Mouse (Mus musculus) limb, embryonic 15.5 days (tissue): ENCODE data around the gene Cnbp. TPM values are rescaled to one million over a fixed set of nuclear protein-coding genes. Genes with fewer than 3 reads are reported as not detected.

ENCODE experiments used
- ATAC-seq: fragments of 200-750 bp; cut with Nextera tagmentation; 2 replicates; pipeline ENCODE4 v1.8.0; 2017; ENCODE audit warnings: low read depth, moderate TSS enrichment; ENCODE audit not compliant: insufficient number of reproducible peaks, low FRiP score, low TSS enrichment
- H3K27ac ChIP-seq: fragments of 300-500 bp; sonication (generic); 2 replicates; pipeline ENCODE4 v1.5.1; 2015; ENCODE audit warnings: moderate library complexity, mild to moderate bottlenecking, inconsistent platforms
- H3K27me3 ChIP-seq: fragments of 300-500 bp; sonication (generic); 2 replicates; pipeline ENCODE4 v1.6.1; 2015; ENCODE audit warnings: inconsistent platforms
- H3K36me3 ChIP-seq: fragments of 300-500 bp; sonication (generic); 2 replicates; pipeline ENCODE4 v1.6.1; 2015; ENCODE audit warnings: inconsistent platforms
- H3K4me1 ChIP-seq: fragments of 300-500 bp; sonication (generic); 2 replicates; pipeline ENCODE4 v1.6.1; 2015; ENCODE audit warnings: inconsistent platforms
- H3K4me2 ChIP-seq: fragments of 300-500 bp; sonication (generic); 2 replicates; pipeline ENCODE4 v1.6.1; 2015; ENCODE audit warnings: mild to moderate bottlenecking, inconsistent platforms
- H3K4me3 ChIP-seq: fragments of 300-500 bp; sonication (generic); 2 replicates; pipeline ENCODE4 v1.5.1; 2015; ENCODE audit warnings: mild to moderate bottlenecking, inconsistent platforms
- H3K9ac ChIP-seq: fragments of 300-500 bp; sonication (generic); 2 replicates; pipeline ENCODE4 v1.6.1; 2015; ENCODE audit warnings: inconsistent platforms
- H3K9me3 ChIP-seq: fragments of 300-500 bp; sonication (generic); 2 replicates; pipeline ENCODE4 v1.6.1; 2016; ENCODE audit warnings: inconsistent platforms
- WGBS: fragments of 180-500 bp; shearing (Covaris S2); methylation state at CpG from one replicate; pipeline ENCODE4 v1.1.7; 2015; 5-methylcytosine and 5-hydroxymethylcytosine counted together
- polyA plus RNA-seq: library from polyadenylated mRNA; unstranded; fragments of >200 nt; fragmentation: Nextera tagmentation; extraction: Ambion mirVana; gene quantifications from 2 replicates; pipeline ENCODE4 v1.2.1, GENCODE M21; 2015

Cnbp gene
- polyA plus RNA-seq, 1 experiment from 2014 or later: 1,091 TPM

DNA sequence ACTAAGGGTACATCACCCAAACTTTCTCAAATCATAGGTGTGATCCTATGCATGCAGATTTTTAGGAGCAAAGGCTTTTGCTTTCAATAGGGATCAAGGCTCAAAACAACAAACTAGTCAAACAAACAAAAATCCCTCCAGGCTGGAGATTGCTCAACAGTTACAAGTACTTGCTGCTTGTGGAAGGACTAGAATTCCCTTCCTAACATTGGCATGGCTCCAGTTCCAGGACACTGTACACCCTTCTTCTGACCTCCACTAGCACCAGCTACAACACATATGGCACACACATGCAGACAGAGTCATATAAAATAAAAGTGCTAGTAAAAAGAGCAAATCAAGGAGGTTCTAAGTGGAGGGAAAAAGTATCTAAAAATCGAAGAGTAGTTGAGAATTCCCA lies 4.1 kb downstream of the Cnbp start:
- peaks cover 27% of the 10 kb centered on the region for H3K4me1 ChIP-seq
- H3K4me2 ChIP-seq: no peak overlapping the region
- no peak overlapping the region for H3K27ac ChIP-seq
- H3K9me3 ChIP-seq: no peaks in the 10 kb centered on the region
- peaks cover 37% of the 10 kb centered on the region for H3K36me3 ChIP-seq
- WGBS: 33% methylated on average over 1 of the region's 1 CpGs
- no peaks in the 10 kb centered on the region for H3K27me3 ChIP-seq
- no peak overlapping the region for H3K9ac ChIP-seq
- no peak overlapping the region for H3K4me3 ChIP-seq
- no peak for ATAC-seq

DNA sequence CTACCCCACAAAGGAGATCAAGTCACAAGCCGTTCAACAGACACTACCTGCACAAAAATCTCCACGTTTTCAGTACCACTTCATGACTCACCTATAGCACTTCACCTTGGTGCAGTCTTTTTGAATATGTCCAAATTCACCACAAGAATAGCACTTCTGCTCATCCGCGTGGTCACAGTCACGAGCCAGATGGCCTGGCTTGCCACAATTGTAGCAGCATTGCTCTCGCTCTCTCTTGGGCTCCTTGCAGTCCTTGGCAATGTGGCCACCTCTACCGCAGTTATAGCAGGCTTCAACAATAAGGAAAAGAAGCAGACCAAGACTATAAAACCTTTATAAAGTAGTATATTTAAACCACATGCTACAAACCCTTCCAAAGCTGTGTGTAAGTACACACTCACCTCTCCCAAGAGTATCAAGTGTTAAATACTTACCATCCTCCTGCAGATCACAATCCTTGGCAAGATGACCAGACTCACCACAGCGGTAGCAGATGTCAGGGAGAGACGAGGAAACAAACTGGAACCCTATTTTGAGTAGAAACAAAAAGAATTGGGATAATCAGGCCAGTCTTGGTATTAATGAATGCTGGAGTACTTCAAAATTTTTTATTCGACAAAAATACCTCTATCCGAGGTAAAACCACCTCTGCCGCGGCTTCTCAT lies 5.7 kb downstream of the Cnbp start:
- Histone ChIP-seq H3K4me1 (peaks cover 23% of the 10 kb centered on the region), H3K9me3 (no peaks in the 10 kb centered on the region), H3K27ac (no peak overlapping the region), H3K4me3 (no peak overlapping the region), H3K4me2 (no peak overlapping the region), H3K27me3 (no peaks in the 10 kb centered on the region), H3K36me3 (peaks cover 41% of the 10 kb centered on the region), H3K9ac (no peak overlapping the region)
- no peak for ATAC-seq
- 71% methylated on average over 13 of the region's 13 CpGs for WGBS

DNA sequence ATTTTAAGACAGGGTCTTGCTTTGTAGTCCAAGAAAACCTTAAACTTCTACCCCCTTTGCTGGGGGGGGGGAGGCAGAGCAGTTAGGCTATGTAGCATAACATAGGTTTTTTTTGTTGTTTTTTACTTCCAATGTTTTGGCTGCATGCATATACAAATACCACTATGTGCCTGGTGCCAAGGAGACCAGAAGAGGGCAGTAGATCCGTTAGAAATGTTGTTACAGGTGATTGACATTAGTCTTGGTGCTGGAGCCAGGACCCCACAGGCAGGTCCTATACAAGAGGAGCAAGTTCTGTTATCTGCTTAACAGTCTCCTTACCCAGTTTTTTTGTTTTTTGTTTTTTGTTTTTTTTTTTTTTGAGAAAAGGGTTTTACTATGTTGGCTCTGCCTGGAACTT lies 8.7 kb downstream of the Cnbp start:
- Histone ChIP-seq H3K27ac (no peak overlapping the region), H3K4me1 (peaks cover 16% of the 10 kb centered on the region; the same call in 1 of the 2 replicates), H3K4me2 (no peak overlapping the region), H3K9me3 (no peaks in the 10 kb centered on the region), H3K36me3 (peaks cover 38% of the 10 kb centered on the region), H3K9ac (no peak overlapping the region), H3K27me3 (no peaks in the 10 kb centered on the region), H3K4me3 (no peak overlapping the region)
- 10% methylated on average over 1 of the region's 1 CpGs for WGBS
- no peak for ATAC-seq

- 71% methylated on average over 8 of the region's 8 CpGs for WGBS
- Histone ChIP-seq H3K4me3 (no peak overlapping the region), H3K4me2 (no peak overlapping the region), H3K27ac (no peak overlapping the region), H3K4me1 (peaks cover 12% of the 10 kb centered on the region; the same call in 1 of the 2 replicates), H3K9ac (no peak overlapping the region), H3K9me3 (no peaks in the 10 kb centered on the region), H3K36me3 (peaks cover 38% of the 10 kb centered on the region), H3K27me3 (no peaks in the 10 kb centered on the region)
- no peak for ATAC-seq
Observed at GRCm38 (mm10) chr6:87841635-87842034, 9.3 kb downstream of the Cnbp start.

DNA sequence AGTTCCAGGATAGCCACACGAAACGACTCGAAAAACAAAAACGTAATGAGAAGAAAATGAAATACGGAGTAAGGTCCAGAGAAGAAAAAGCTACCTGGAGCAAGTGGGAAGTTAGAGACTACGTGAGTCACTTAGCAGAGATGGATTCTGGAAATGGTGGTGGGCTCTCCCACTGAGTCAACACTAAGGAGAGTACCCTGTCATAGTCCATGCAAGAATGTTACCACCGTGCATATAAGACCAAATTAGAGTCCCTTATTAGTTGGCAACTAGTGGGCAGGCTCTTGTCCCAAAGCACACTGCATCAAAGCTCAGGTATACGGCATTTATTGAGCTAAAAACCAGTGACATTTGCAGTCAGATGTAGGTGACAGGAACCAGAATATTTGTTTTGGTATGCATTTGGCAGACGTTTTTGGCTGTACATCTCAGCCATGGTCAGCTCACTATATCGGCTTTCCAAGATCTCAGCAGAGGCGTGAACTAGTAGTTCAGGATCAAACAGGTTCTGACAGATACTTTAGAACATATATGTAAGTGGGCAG lies 11.0 kb downstream of the Cnbp start:
- WGBS: 54% methylated on average over 11 of the region's 11 CpGs
- Histone ChIP-seq H3K27ac (no peak overlapping the region), H3K9me3 (no peaks in the 10 kb centered on the region), H3K36me3 (peaks cover 33% of the 10 kb centered on the region), H3K4me1 (peaks cover 12% of the 10 kb centered on the region; the same call in 1 of the 2 replicates), H3K4me2 (no peak overlapping the region), H3K9ac (no peak overlapping the region), H3K4me3 (no peak overlapping the region), H3K27me3 (no peaks in the 10 kb centered on the region)
- no peak for ATAC-seq

- under 1% methylated on average over 46 of the region's 46 CpGs for WGBS
- Histone ChIP-seq H3K9ac (peak within 1 kb of the TSS; percentile 85), H3K27ac (peak within 1 kb of the TSS; percentile 95), H3K27me3 (no peaks in the 10 kb centered on the region), H3K4me3 (peak within 1 kb of the TSS; percentile 83), H3K9me3 (no peaks in the 10 kb centered on the region), H3K36me3 (peaks cover 31% of the 10 kb centered on the region), H3K4me2 (peak within 1 kb of the TSS; percentile 80), H3K4me1 (peaks cover 12% of the 10 kb centered on the region; the same call in 1 of the 2 replicates)
- ATAC-seq: peak; percentile 95
Observed at GRCm38 (mm10) chr6:87838551-87839197, 12.2 kb downstream of the Cnbp start, which contains the start of gene Isy1. Gene Isy1 (minus strand): TSS chr6:87838798.

- WGBS: 91% methylated on average over 7 of the region's 7 CpGs
- no peak for ATAC-seq
- Histone ChIP-seq H3K27me3 (no peaks in the 10 kb centered on the region), H3K9ac (no peak within 1 kb of the TSS), H3K4me1 (peaks cover 12% of the 10 kb centered on the region; the same call in 1 of the 2 replicates), H3K9me3 (no peaks in the 10 kb centered on the region), H3K36me3 (peaks cover 33% of the 10 kb centered on the region), H3K27ac (no peak within 1 kb of the TSS), H3K4me2 (no peak within 1 kb of the TSS), H3K4me3 (no peak within 1 kb of the TSS)
Observed at GRCm38 (mm10) chr6:87835695-87836094, 15.2 kb downstream of the Cnbp start, which contains the start of gene Gm45140. Gene Gm45140 (minus strand): TSS chr6:87835795.

- H3K27ac ChIP-seq: no peak overlapping the region
- no peaks in the 10 kb centered on the region for H3K4me1 ChIP-seq
- WGBS: 91% methylated on average over 2 of the region's 2 CpGs
- ATAC-seq: no peak
- H3K36me3 ChIP-seq: peaks cover 88% of the 10 kb centered on the region
- no peak overlapping the region for H3K9ac ChIP-seq
- H3K4me2 ChIP-seq: no peak overlapping the region
- H3K4me3 ChIP-seq: no peak overlapping the region
- no peaks in the 10 kb centered on the region for H3K27me3 ChIP-seq
- no peaks in the 10 kb centered on the region for H3K9me3 ChIP-seq
Observed at GRCm38 (mm10) chr6:87820366-87820765, 30.5 kb downstream of the Cnbp start.

- peaks cover 43% of the 10 kb centered on the region for H3K36me3 ChIP-seq
- no peak for ATAC-seq
- no peaks in the 10 kb centered on the region for H3K9me3 ChIP-seq
- peaks cover 22% of the 10 kb centered on the region for H3K4me1 ChIP-seq
- H3K4me2 ChIP-seq: no peak overlapping the region
- H3K4me3 ChIP-seq: no peak overlapping the region
- WGBS: 89% methylated on average over 5 of the region's 5 CpGs
- no peak overlapping the region for H3K27ac ChIP-seq
- no peak overlapping the region for H3K9ac ChIP-seq
- no peaks in the 10 kb centered on the region for H3K27me3 ChIP-seq
Observed at GRCm38 (mm10) chr6:87814486-87814885, 36.4 kb downstream of the Cnbp start.

DNA sequence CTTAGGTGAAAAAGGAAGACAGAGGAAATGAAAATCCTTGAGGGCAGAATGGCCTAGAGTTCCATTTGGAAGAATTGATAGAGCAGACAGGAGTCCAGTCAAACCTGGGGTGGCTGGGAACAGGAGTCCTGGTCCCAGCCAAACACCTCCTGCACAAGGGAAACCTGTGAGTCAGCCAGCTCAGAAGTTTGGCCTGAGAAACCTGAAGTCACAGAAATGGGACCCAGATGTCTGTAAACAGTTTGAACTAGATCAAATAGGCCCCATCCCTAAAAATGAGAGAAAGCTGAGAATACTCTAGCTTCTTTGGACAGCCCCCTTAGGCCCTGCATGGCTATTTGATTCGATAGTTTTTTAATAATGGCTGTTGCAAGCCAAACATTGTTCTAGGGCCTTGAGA lies 38.2 kb downstream of the Cnbp start:
- Histone ChIP-seq H3K9ac (no peak overlapping the region), H3K4me3 (peak overlapping the region; percentile 81; the same call in 1 of the 2 replicates), H3K27ac (peak overlapping the region; percentile 84), H3K36me3 (peaks cover 25% of the 10 kb centered on the region), H3K4me2 (peak overlapping the region; percentile 90), H3K4me1 (peaks cover 25% of the 10 kb centered on the region), H3K9me3 (no peaks in the 10 kb centered on the region), H3K27me3 (no peaks in the 10 kb centered on the region)
- 67% methylated on average over 1 of the region's 1 CpGs for WGBS
- ATAC-seq: no peak

GRCm38 (mm10) chr6:87811675-87812338 lies 39.1 kb downstream of the Cnbp start, which contains the start of gene Rab43:
Gene Rab43 (minus strand): TSS chr6:87812164.
- Histone ChIP-seq H3K4me3 (peak within 1 kb of the TSS; percentile 81), H3K9ac (peak within 1 kb of the TSS; percentile 76), H3K27me3 (no peaks in the 10 kb centered on the region), H3K36me3 (peaks cover 16% of the 10 kb centered on the region), H3K9me3 (no peaks in the 10 kb centered on the region), H3K27ac (peak within 1 kb of the TSS; percentile 85), H3K4me1 (peaks cover 25% of the 10 kb centered on the region), H3K4me2 (peak within 1 kb of the TSS; percentile 90)
- ATAC-seq: peak; percentile 97
- under 1% methylated on average over 51 of the region's 56 CpGs for WGBS
